19 mouse cellular contexts compared by ENCODE assay signal in genomic region chr15:84408576-84408975, GRCm38 (mm10). TPM values are rescaled to one million over a fixed set of nuclear protein-coding genes. Genes with fewer than 3 reads are reported as not detected.
DNase-seq lines count a peak whose midpoint lies in the region; ATAC-seq and TF ChIP-seq lines count a peak whose summit lies in the region.
"Had no signal": no experiment of that assay in that cellular context is flagged by ENCODE, and none has a peak within 500 bp of the region (broad histone marks: within the 10 kb centered on the region; RNA-seq: fewer than 3 reads in every experiment).

No protein-coding gene starts in this region.

- H3K4me1 ChIP-seq in hindbrain, embryonic 15.5 days (replicated peaks), result peaks cover 36% of the 10 kb centered on the region
- H3K4me1 ChIP-seq in hindbrain, embryonic 14.5 days (replicated peaks; ENCODE audit: control insufficient read depth, insufficient read depth, low read length), result peaks cover 16% of the 10 kb centered on the region
- H3K4me1 ChIP-seq in embryonic facial prominence, embryonic 13.5 days, result peaks cover 54% of the 10 kb centered on the region
- H3K4me1 ChIP-seq in midbrain, embryonic 15.5 days, result peaks cover 37% of the 10 kb centered on the region

- H3K27me3 ChIP-seq in hindbrain, embryonic 15.5 days, result no peaks in the 10 kb centered on the region
- H3K27me3 ChIP-seq in hindbrain, embryonic 14.5 days (ENCODE audit: control insufficient read depth, insufficient read depth, low read length), result no peaks in the 10 kb centered on the region
- H3K27me3 ChIP-seq in embryonic facial prominence, embryonic 13.5 days, result peaks cover 24% of the 10 kb centered on the region
- H3K27me3 ChIP-seq in midbrain, embryonic 15.5 days (replicated peaks), result no peaks in the 10 kb centered on the region
- H3K27me3 ChIP-seq: stomach, embryonic 15.5 days had no signal

- H3K4me2 ChIP-seq in hindbrain, embryonic 15.5 days, result no peak overlapping the region
- H3K4me2 ChIP-seq in hindbrain, embryonic 14.5 days (replicated peaks), result no peak overlapping the region
- no peak overlapping the region for H3K4me2 ChIP-seq in embryonic facial prominence, embryonic 13.5 days
- no peak overlapping the region for H3K4me2 ChIP-seq in midbrain, embryonic 15.5 days
- H3K4me2 ChIP-seq: limb, embryonic 13.5 days; lung, embryonic 14.5 days; stomach, embryonic 15.5 days had no signal

- no peak for TF ChIP-seq CTCF in gastrocnemius, adult 2 months (IDR thresholded peaks at IDR 0.05)

- WGBS in hindbrain, embryonic 15.5 days, result 27% methylated on average over 3 of the region's 3 CpGs
- 14% methylated on average over 3 of the region's 3 CpGs for WGBS in hindbrain, embryonic 14.5 days
- 17% methylated on average over 3 of the region's 3 CpGs for WGBS in embryonic facial prominence, embryonic 13.5 days
- WGBS in midbrain, embryonic 15.5 days, result 28% methylated on average over 3 of the region's 3 CpGs

- peak; percentile 21; the same call in 1 of the 2 replicates for ATAC-seq in hindbrain, embryonic 15.5 days (ENCODE audit: low FRiP score, low read depth)
- no peak for ATAC-seq in hindbrain, embryonic 14.5 days (ENCODE audit: low FRiP score)
- no peak for ATAC-seq in embryonic facial prominence, embryonic 13.5 days (ENCODE audit: insufficient number of reproducible peaks, insufficient read depth, low FRiP score, low TSS enrichment, low read depth)
- ATAC-seq in midbrain, embryonic 15.5 days (replicated peaks), result peak; percentile 37; the same call in 1 of the 2 replicates
- ATAC-seq: intestine, postnatal 0 days had no signal

- no peak for DNase-seq in hindbrain, embryonic 14.5 days (ENCODE audit: low spot score)
- DNase-seq in layer of hippocampus, adult 8-10 months (ENCODE audit: low spot score in 2 of 2), result peak; percentile 47 to 48
- no peak for DNase-seq in cerebellum, postnatal 4 days (ENCODE audit: low spot score in 2 of 2)
- DNase-seq in gastrocnemius, adult 2 months, result no peak
- no peak for DNase-seq in embryo, embryonic 10.5 days (ENCODE audit: low spot score)
- DNase-seq: adrenal gland, postnatal 25 days; B cell, adult 2 months; cerebellum, adult 11-12 months; heart, adult 18-20 months; kidney, postnatal 25 days; lung, embryonic 14.5 days; thymus, postnatal 14 days had no signal

- H3K4me3 ChIP-seq in hindbrain, embryonic 15.5 days, result no peak overlapping the region
- no peak overlapping the region for H3K4me3 ChIP-seq in hindbrain, embryonic 14.5 days (replicated peaks; ENCODE audit: low read length)
- H3K4me3 ChIP-seq in embryonic facial prominence, embryonic 13.5 days, result no peak overlapping the region
- no peak overlapping the region for H3K4me3 ChIP-seq in midbrain, embryonic 15.5 days
- H3K4me3 ChIP-seq in gastrocnemius, adult 2 months, result no peak overlapping the region
- H3K4me3 ChIP-seq: limb, embryonic 13.5 days; megakaryocyte, embryonic 14.5 days; stomach, embryonic 15.5 days had no signal

- no peaks in the 10 kb centered on the region for H3K9me3 ChIP-seq in hindbrain, embryonic 15.5 days
- H3K9me3 ChIP-seq in hindbrain, embryonic 14.5 days (ENCODE audit: control insufficient read depth, low read length), result no peaks in the 10 kb centered on the region
- H3K9me3 ChIP-seq in embryonic facial prominence, embryonic 13.5 days, result no peaks in the 10 kb centered on the region
- no peaks in the 10 kb centered on the region for H3K9me3 ChIP-seq in midbrain, embryonic 15.5 days
- H3K9me3 ChIP-seq: limb, embryonic 13.5 days; megakaryocyte, embryonic 14.5 days; stomach, embryonic 15.5 days had no signal

- no peak overlapping the region for H3K27ac ChIP-seq in hindbrain, embryonic 15.5 days (replicated peaks)
- no peak overlapping the region for H3K27ac ChIP-seq in hindbrain, embryonic 14.5 days
- peak overlapping the region; percentile 8; the same call in 1 of the 2 replicates for H3K27ac ChIP-seq in embryonic facial prominence, embryonic 13.5 days
- H3K27ac ChIP-seq in midbrain, embryonic 15.5 days, result 0 out of 2 replicates have a peak overlapping the region, but pooled peaks have one; percentile 1
- H3K27ac ChIP-seq in gastrocnemius, adult 2 months, result no peak overlapping the region
- H3K27ac ChIP-seq: limb, embryonic 13.5 days; stomach, embryonic 15.5 days had no signal

- H3K36me3 ChIP-seq in hindbrain, embryonic 15.5 days, result 0 out of 2 replicates have a peak, but pooled peaks cover 4% of the 10 kb centered on the region
- no peaks in the 10 kb centered on the region for H3K36me3 ChIP-seq in hindbrain, embryonic 14.5 days (replicated peaks; ENCODE audit: control insufficient read depth, insufficient read depth)
- no peaks in the 10 kb centered on the region for H3K36me3 ChIP-seq in embryonic facial prominence, embryonic 13.5 days
- no peaks in the 10 kb centered on the region for H3K36me3 ChIP-seq in midbrain, embryonic 15.5 days (replicated peaks)
- H3K36me3 ChIP-seq: limb, embryonic 13.5 days; stomach, embryonic 15.5 days had no signal

- H3K9ac ChIP-seq in hindbrain, embryonic 15.5 days, result no peak overlapping the region
- H3K9ac ChIP-seq in hindbrain, embryonic 14.5 days, result no peak overlapping the region
- H3K9ac ChIP-seq in embryonic facial prominence, embryonic 13.5 days, result no peak overlapping the region
- H3K9ac ChIP-seq in midbrain, embryonic 15.5 days, result no peak overlapping the region
- H3K9ac ChIP-seq: limb, embryonic 13.5 days; lung, embryonic 14.5 days; stomach, embryonic 15.5 days had no signal

- intact Hi-C loops in gastrocnemius, adult 2 months (cut with DNase I), result no loop called here

RNA-seq across cellular contexts. Expression of gene Shisal1, which starts 38.3 kb away (rescaled TPM):
- polyA plus RNA-seq in hindbrain, embryonic 15.5 days (2015; fragmentation: Nextera tagmentation; extraction: Ambion mirVana), result 14.1 and 15.7 TPM in 2 replicates
- polyA plus RNA-seq in hindbrain, embryonic 14.5 days (2014; fragmentation: Nextera tagmentation; extraction: Ambion mirVana), result 13.1 and 15.4 TPM in 2 replicates
- polyA plus RNA-seq in embryonic facial prominence, embryonic 13.5 days (2015; fragmentation: Nextera tagmentation; extraction: Ambion mirVana), result 1.3 and 2.4 TPM in 2 replicates
- total RNA-seq in layer of hippocampus, adult 8-10 months (2022), result 10 to 100 TPM; 44.3 to 55.3 (median 48.2) TPM
- polyA plus RNA-seq in midbrain, embryonic 15.5 days (2015; fragmentation: Nextera tagmentation; extraction: Ambion mirVana), result 19.4 and 21.2 TPM in 2 replicates
- under 1 TPM; 0.23 to 0.56 TPM for total RNA-seq in gastrocnemius, adult 2 months (2021)

Comparison
In these comparisons a context has a peak if more than half of its experiments do, and no peak if none do; other contexts are left out.
1. ATAC-seq: peak in hindbrain, embryonic 15.5 days (single experiment) and midbrain, embryonic 15.5 days (single experiment); none in hindbrain, embryonic 14.5 days (single experiment) and embryonic facial prominence, embryonic 13.5 days (single experiment).
2. H3K27ac ChIP-seq: peak in embryonic facial prominence, embryonic 13.5 days (single experiment) and midbrain, embryonic 15.5 days (single experiment); none in hindbrain, embryonic 15.5 days (single experiment), hindbrain, embryonic 14.5 days (single experiment) and gastrocnemius, adult 2 months (single experiment).
3. DNase-seq: peak in layer of hippocampus, adult 8-10 months (2 of 2); none in hindbrain, embryonic 14.5 days (single experiment), cerebellum, postnatal 4 days (0 of 2), gastrocnemius, adult 2 months (single experiment) and embryo, embryonic 10.5 days (single experiment).